Comparison of ENCODE assay signal across 10 mouse cellular contexts in genomic region chr4:93551086-93551485, GRCm38 (mm10).
DNase-seq lines count a peak whose midpoint lies in the region; ATAC-seq and TF ChIP-seq lines count a peak whose summit lies in the region.
"Had no signal": no experiment of that assay in that cellular context is flagged by ENCODE, and none has a peak within 500 bp of the region (broad histone marks: within the 10 kb centered on the region; RNA-seq: fewer than 3 reads in every experiment).

No protein-coding gene starts in this region.

- intact Hi-C loops in heart, adult 2 months (cut with DNase I), result no loop called here

- no peak for TF ChIP-seq CTCF in heart, adult 2 months (IDR thresholded peaks at IDR 0.05)

- H3K36me3 ChIP-seq in heart, adult 2 months (ENCODE audit: control insufficient read depth, insufficient read depth, low read length), result no peaks in the 10 kb centered on the region
- no peaks in the 10 kb centered on the region for H3K36me3 ChIP-seq in heart, embryonic 10.5 days
- H3K36me3 ChIP-seq: embryonic facial prominence, embryonic 13.5 days; liver, embryonic 13.5 days had no signal

- H3K4me1 ChIP-seq in heart, adult 2 months (ENCODE audit: control insufficient read depth, insufficient read depth, low read length), result no peaks in the 10 kb centered on the region
- H3K4me1 ChIP-seq in heart, embryonic 10.5 days, result no peaks in the 10 kb centered on the region
- H3K4me1 ChIP-seq: embryonic facial prominence, embryonic 13.5 days had no signal

- TF ChIP-seq POLR2A in heart, adult 2 months (IDR thresholded peaks at IDR 0.05; ENCODE audit: insufficient read depth, low read depth, low read length), result no peak

- H3K27ac ChIP-seq in heart, adult 2 months, result no peak overlapping the region
- no peak overlapping the region for H3K27ac ChIP-seq in heart, embryonic 10.5 days
- H3K27ac ChIP-seq: embryonic facial prominence, embryonic 13.5 days; liver, embryonic 13.5 days had no signal

- H3K27me3 ChIP-seq in heart, adult 2 months (ENCODE audit: control insufficient read depth, insufficient read depth, low read length), result no peaks in the 10 kb centered on the region
- H3K27me3 ChIP-seq in heart, embryonic 10.5 days (ENCODE audit: insufficient read depth, poor library complexity, severe bottlenecking), result no peaks in the 10 kb centered on the region
- H3K27me3 ChIP-seq: embryonic facial prominence, embryonic 13.5 days; liver, embryonic 13.5 days had no signal

- H3K79me2 ChIP-seq in heart, adult 2 months (replicated peaks; ENCODE audit: control insufficient read depth, insufficient read depth, low read length), result no peaks in the 10 kb centered on the region

- DNase-seq in heart, adult 2 months, result peak; percentile 65 to 74
- no peak for DNase-seq in heart, embryonic 10.5 days (ENCODE audit: low spot score)
- DNase-seq in adrenal gland, postnatal 25 days, result peak; percentile 28
- peak; percentile 18 to 30 for DNase-seq in frontal cortex, postnatal 14 days (ENCODE audit: low spot score in 2 of 2)
- peak; percentile 50 to 69 for DNase-seq in layer of hippocampus, adult 18-20 months (ENCODE audit: low spot score in 2 of 2)
- DNase-seq in lung, postnatal 36 days, result peak; percentile 52
- DNase-seq in spleen, postnatal 4 days (ENCODE audit: low spot score in 2 of 2), result no peak
- DNase-seq: liver, embryonic 13.5 days had no signal

- H3K4me3 ChIP-seq in heart, adult 2 months, result no peak overlapping the region
- H3K4me3 ChIP-seq in heart, embryonic 10.5 days, result no peak overlapping the region
- H3K4me3 ChIP-seq: embryonic facial prominence, embryonic 13.5 days; liver, embryonic 13.5 days had no signal

- H3K9ac ChIP-seq in heart, adult 2 months (ENCODE audit: low read depth, low read length), result no peak overlapping the region
- H3K9ac ChIP-seq: embryonic facial prominence, embryonic 13.5 days; liver, embryonic 13.5 days had no signal

- no peak for TF ChIP-seq EP300 in heart, adult 2 months (IDR thresholded peaks at IDR 0.05; ENCODE audit: insufficient read depth, low read depth, low read length)

- no peaks in the 10 kb centered on the region for H3K9me3 ChIP-seq in heart, embryonic 10.5 days
- H3K9me3 ChIP-seq: embryonic facial prominence, embryonic 13.5 days; liver, embryonic 13.5 days had no signal

- no peak for ATAC-seq in monocyte, adult 5-6 weeks (replicated peaks; ENCODE audit: insufficient number of reproducible peaks, low FRiP score, low TSS enrichment, poor library complexity, severe bottlenecking)

Comparison
In these comparisons a context has a peak if more than half of its experiments do, and no peak if none do; other contexts are left out.
1. DNase-seq: peak in heart, adult 2 months (2 of 2), adrenal gland, postnatal 25 days (single experiment), frontal cortex, postnatal 14 days (2 of 2), layer of hippocampus, adult 18-20 months (2 of 2) and lung, postnatal 36 days (single experiment); none in heart, embryonic 10.5 days (single experiment) and spleen, postnatal 4 days (0 of 2).